In the genomic region with DNA sequence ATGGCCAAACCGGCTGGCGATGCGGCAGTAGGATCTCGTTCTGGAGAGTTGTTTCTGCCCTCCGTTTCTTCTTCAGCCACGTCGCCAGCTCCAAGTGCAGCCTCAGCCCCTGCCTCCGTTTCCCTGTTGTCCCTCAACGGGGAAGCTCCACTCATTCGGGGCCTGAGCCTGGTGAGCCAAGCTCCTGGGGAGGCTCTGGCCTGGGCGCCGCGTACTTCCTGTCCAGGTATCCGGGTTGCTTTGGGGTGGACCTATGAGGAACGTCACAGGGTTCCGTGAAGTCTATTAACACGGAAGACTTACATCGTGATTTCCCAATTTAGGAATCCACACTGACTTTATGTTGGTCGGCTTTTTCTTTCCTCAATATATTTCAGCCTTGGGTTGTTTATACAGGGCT, we compare ENCODE assay signal across 7 mouse cellular contexts. TPM values are rescaled to one million over a fixed set of nuclear protein-coding genes. Genes with fewer than 3 reads are reported as not detected.
DNase-seq lines count a peak whose midpoint lies in the region; ATAC-seq lines count a peak whose summit lies in the region.

No protein-coding gene starts in this region.

- peak; percentile 90 for DNase-seq in 416B (ENCODE audit: low read depth)
- DNase-seq in CD4-positive, CD25-positive, alpha-beta regulatory T cell, adult 2 months (ENCODE audit: low read depth, low spot score), result peak; percentile 54
- DNase-seq in embryonic facial prominence, embryonic 11.5 days (ENCODE audit: low spot score), result peak; percentile 15
- DNase-seq in heart, postnatal 4 days, result peak; percentile 37
- DNase-seq in midbrain, embryonic 10.5 days (ENCODE audit: low spot score), result no peak
- peak; percentile 44 for DNase-seq in thymus, postnatal 4 days

- H3K9me3 ChIP-seq in embryonic facial prominence, embryonic 11.5 days (replicated peaks; ENCODE audit: control insufficient read depth, low read length), result no peaks in the 10 kb centered on the region
- no peaks in the 10 kb centered on the region for H3K9me3 ChIP-seq in limb, embryonic 12.5 days
- no peaks in the 10 kb centered on the region for H3K9me3 ChIP-seq in midbrain, embryonic 10.5 days (replicated peaks)

- H3K36me3 ChIP-seq in embryonic facial prominence, embryonic 11.5 days (replicated peaks; ENCODE audit: control insufficient read depth, insufficient read depth, low read depth, low read length), result no peaks in the 10 kb centered on the region; the same call in 1 of the 2 replicates
- H3K36me3 ChIP-seq in limb, embryonic 12.5 days, result peaks cover 43% of the 10 kb centered on the region
- H3K36me3 ChIP-seq in midbrain, embryonic 10.5 days, result peaks cover 36% of the 10 kb centered on the region

- WGBS in embryonic facial prominence, embryonic 11.5 days, result 1% methylated on average over 19 of the region's 19 CpGs
- WGBS in limb, embryonic 12.5 days, result under 1% methylated on average over 19 of the region's 19 CpGs
- whole genome bisulfite sequencing in midbrain, embryonic 10.5 days, result under 1% methylated on average over 19 of the region's 19 CpGs

- H3K27me3 ChIP-seq in embryonic facial prominence, embryonic 11.5 days (ENCODE audit: control insufficient read depth, insufficient read depth, low read length), result no peaks in the 10 kb centered on the region
- no peaks in the 10 kb centered on the region for H3K27me3 ChIP-seq in limb, embryonic 12.5 days
- H3K27me3 ChIP-seq in midbrain, embryonic 10.5 days (ENCODE audit: low read depth, poor library complexity, severe bottlenecking), result no peaks in the 10 kb centered on the region

- H3K9ac ChIP-seq in embryonic facial prominence, embryonic 11.5 days (replicated peaks; ENCODE audit: low read length), result peak overlapping the region; percentile 79
- peak overlapping the region; percentile 83 for H3K9ac ChIP-seq in limb, embryonic 12.5 days (replicated peaks)

- peak overlapping the region; percentile 93 for H3K4me2 ChIP-seq in embryonic facial prominence, embryonic 11.5 days (ENCODE audit: low read depth, low read length)
- H3K4me2 ChIP-seq in limb, embryonic 12.5 days, result peak overlapping the region; percentile 92

- H3K27ac ChIP-seq in embryonic facial prominence, embryonic 11.5 days (replicated peaks; ENCODE audit: low read depth, low read length), result peak overlapping the region; percentile 64
- H3K27ac ChIP-seq in limb, embryonic 12.5 days, result peak overlapping the region; percentile 93
- peak overlapping the region; percentile 89 for H3K27ac ChIP-seq in midbrain, embryonic 10.5 days (replicated peaks)

- H3K4me1 ChIP-seq in embryonic facial prominence, embryonic 11.5 days (ENCODE audit: control insufficient read depth, insufficient read depth, low read length), result no peaks in the 10 kb centered on the region
- peaks cover 17% of the 10 kb centered on the region for H3K4me1 ChIP-seq in limb, embryonic 12.5 days (replicated peaks)
- H3K4me1 ChIP-seq in midbrain, embryonic 10.5 days, result peaks cover 28% of the 10 kb centered on the region

- no peak for ATAC-seq in embryonic facial prominence, embryonic 11.5 days (replicated peaks; ENCODE audit: insufficient number of reproducible peaks, low FRiP score, low TSS enrichment, low read depth)
- no peak for ATAC-seq in limb, embryonic 12.5 days (ENCODE audit: insufficient number of reproducible peaks, insufficient read depth, low FRiP score, low TSS enrichment, low read depth)

- H3K4me3 ChIP-seq in embryonic facial prominence, embryonic 11.5 days (ENCODE audit: low read depth, low read length), result peak overlapping the region; percentile 70
- H3K4me3 ChIP-seq in limb, embryonic 12.5 days (replicated peaks), result peak overlapping the region; percentile 81
- H3K4me3 ChIP-seq in midbrain, embryonic 10.5 days, result peak overlapping the region; percentile 86

RNA-seq across cellular contexts. Expression of a gene that starts 0.5 kb away (rescaled TPM):
- 12.9 and 17.1 TPM in 2 replicates for polyA plus RNA-seq in embryonic facial prominence, embryonic 11.5 days (2014; fragmentation: Nextera tagmentation; extraction: Ambion mirVana)
- total RNA-seq in heart, postnatal 4 days (2021), result 10 to 100 TPM; 39.7 to 40.7 TPM
- polyA plus RNA-seq in limb, embryonic 12.5 days (2016; fragmentation: Nextera tagmentation; extraction: Ambion mirVana), result 22.0 and 24.1 TPM in 2 replicates
- polyA plus RNA-seq in midbrain, embryonic 10.5 days (2016; fragmentation: Nextera tagmentation; extraction: Ambion mirVana), result 18.8 and 25.4 TPM in 2 replicates

RNA-seq across cellular contexts. Expression of a gene that starts 0.5 kb away (rescaled TPM):
- 16.8 TPM in 2 replicates for polyA plus RNA-seq in embryonic facial prominence, embryonic 11.5 days (2014; fragmentation: Nextera tagmentation; extraction: Ambion mirVana)
- total RNA-seq in heart, postnatal 4 days (2021), result 10 to 100 TPM; 10.0 to 12.0 TPM
- polyA plus RNA-seq in limb, embryonic 12.5 days (2016; fragmentation: Nextera tagmentation; extraction: Ambion mirVana), result 26.6 and 27.8 TPM in 2 replicates
- polyA plus RNA-seq in midbrain, embryonic 10.5 days (2016; fragmentation: Nextera tagmentation; extraction: Ambion mirVana), result 22.9 and 24.1 TPM in 2 replicates

RNA-seq across cellular contexts. Expression of a gene that starts 12.3 kb away (rescaled TPM):
- polyA plus RNA-seq in embryonic facial prominence, embryonic 11.5 days (2014; fragmentation: Nextera tagmentation; extraction: Ambion mirVana), result 24.4 and 24.9 TPM in 2 replicates
- 10 to 100 TPM; 20.0 to 24.1 TPM for total RNA-seq in heart, postnatal 4 days (2021)
- 36.3 and 41.1 TPM in 2 replicates for polyA plus RNA-seq in limb, embryonic 12.5 days (2016; fragmentation: Nextera tagmentation; extraction: Ambion mirVana)
- 42.5 and 50.6 TPM in 2 replicates for polyA plus RNA-seq in midbrain, embryonic 10.5 days (2016; fragmentation: Nextera tagmentation; extraction: Ambion mirVana)

RNA-seq across cellular contexts. Expression of a gene that starts 18.2 kb away (rescaled TPM):
- polyA plus RNA-seq in embryonic facial prominence, embryonic 11.5 days (2014; fragmentation: Nextera tagmentation; extraction: Ambion mirVana), result 14.1 and 15.0 TPM in 2 replicates
- total RNA-seq in heart, postnatal 4 days (2021), result 10 to 100 TPM; 10.7 to 12.7 TPM
- 19.3 and 20.6 TPM in 2 replicates for polyA plus RNA-seq in limb, embryonic 12.5 days (2016; fragmentation: Nextera tagmentation; extraction: Ambion mirVana)
- polyA plus RNA-seq in midbrain, embryonic 10.5 days (2016; fragmentation: Nextera tagmentation; extraction: Ambion mirVana), result 14.8 and 16.0 TPM in 2 replicates

RNA-seq across cellular contexts. Expression of a gene that starts 18.2 kb away (rescaled TPM):
- 117 and 123 TPM in 2 replicates for polyA plus RNA-seq in embryonic facial prominence, embryonic 11.5 days (2014; fragmentation: Nextera tagmentation; extraction: Ambion mirVana)
- 10 to 100 TPM; 65.6 to 67.0 TPM for total RNA-seq in heart, postnatal 4 days (2021)
- 131 and 134 TPM in 2 replicates for polyA plus RNA-seq in limb, embryonic 12.5 days (2016; fragmentation: Nextera tagmentation; extraction: Ambion mirVana)
- 142 and 154 TPM in 2 replicates for polyA plus RNA-seq in midbrain, embryonic 10.5 days (2016; fragmentation: Nextera tagmentation; extraction: Ambion mirVana)
